Mouse (Mus musculus): Measurements from ENCODE around the gene Stxbp1. TPM values are rescaled to one million over a fixed set of nuclear protein-coding genes. Genes with fewer than 3 reads are reported as not detected.
A peak's percentile ranks its signal among the peaks of the same experiment; 100 is the strongest.

Gene Stxbp1
- polyA plus RNA-seq, 1 experiment = 182 TPM

DNA sequence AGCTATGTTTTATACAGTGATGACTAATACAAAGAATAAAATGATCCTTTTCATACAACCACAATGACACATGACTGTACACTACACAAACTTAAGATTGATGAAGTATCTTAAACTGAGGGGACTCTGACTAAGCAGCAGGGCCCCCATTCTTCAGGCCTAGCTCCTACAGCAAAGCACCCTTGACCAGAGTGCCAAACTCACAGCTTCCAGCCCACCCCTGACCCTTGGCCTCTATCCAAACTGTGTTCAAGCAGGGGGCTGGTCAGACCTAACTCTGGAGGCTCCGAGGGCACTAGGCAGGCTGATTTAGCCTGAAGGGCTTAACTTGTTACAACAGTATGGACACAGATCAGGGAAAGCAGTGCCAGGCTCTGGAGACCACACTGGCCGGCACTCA, 58.5 kb downstream of the Stxbp1 start:
- Histone ChIP-seq H3K4me3 (ENCODE audit: insufficient read depth, low read depth, low read length) (no peak overlapping the region), H3K27ac (ENCODE audit: insufficient read depth, low read depth, low read length) (no peak overlapping the region), H3K4me1 (ENCODE audit: control insufficient read depth, insufficient read depth, low read length) (peaks cover 16% of the 10 kb centered on the region)
- TF ChIP-seq CTCF (IDR thresholded peaks at IDR 0.05; ENCODE audit: insufficient read depth, low read depth, low read length) (no peak), POLR2A (IDR thresholded peaks at IDR 0.05; ENCODE audit: insufficient read depth, low read depth, low read length) (no peak)
- 52% methylated on average over 2 of the region's 2 CpGs for WGBS

DNA sequence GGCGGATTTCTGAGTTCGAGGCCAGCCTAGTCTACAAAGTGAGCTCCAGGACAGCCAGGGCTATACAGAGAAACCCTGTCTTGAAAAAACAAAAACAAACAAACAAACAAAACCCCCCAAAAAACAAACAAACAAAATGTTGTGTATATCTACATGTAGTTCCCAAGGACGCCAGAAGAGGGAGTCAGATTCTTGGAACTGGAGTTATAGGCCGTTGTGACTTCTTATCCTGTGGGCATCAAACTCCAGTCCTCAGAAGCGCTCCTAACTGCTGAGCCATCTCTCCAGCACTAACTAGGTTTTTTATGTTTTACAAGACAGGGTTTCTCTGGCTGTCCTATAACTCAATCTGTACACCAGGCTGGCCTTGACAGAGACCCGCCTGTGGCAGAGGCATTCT, 59.9 kb downstream of the Stxbp1 start:
- no peak overlapping the region for H3K4me3 ChIP-seq (ENCODE audit: insufficient read depth, low read depth, low read length)
- 57% methylated on average over 6 of the region's 6 CpGs for WGBS
- TF ChIP-seq CTCF (IDR thresholded peaks at IDR 0.05; ENCODE audit: insufficient read depth, low read depth, low read length) = no peak
- TF ChIP-seq POLR2A (IDR thresholded peaks at IDR 0.05; ENCODE audit: insufficient read depth, low read depth, low read length) = no peak

DNA sequence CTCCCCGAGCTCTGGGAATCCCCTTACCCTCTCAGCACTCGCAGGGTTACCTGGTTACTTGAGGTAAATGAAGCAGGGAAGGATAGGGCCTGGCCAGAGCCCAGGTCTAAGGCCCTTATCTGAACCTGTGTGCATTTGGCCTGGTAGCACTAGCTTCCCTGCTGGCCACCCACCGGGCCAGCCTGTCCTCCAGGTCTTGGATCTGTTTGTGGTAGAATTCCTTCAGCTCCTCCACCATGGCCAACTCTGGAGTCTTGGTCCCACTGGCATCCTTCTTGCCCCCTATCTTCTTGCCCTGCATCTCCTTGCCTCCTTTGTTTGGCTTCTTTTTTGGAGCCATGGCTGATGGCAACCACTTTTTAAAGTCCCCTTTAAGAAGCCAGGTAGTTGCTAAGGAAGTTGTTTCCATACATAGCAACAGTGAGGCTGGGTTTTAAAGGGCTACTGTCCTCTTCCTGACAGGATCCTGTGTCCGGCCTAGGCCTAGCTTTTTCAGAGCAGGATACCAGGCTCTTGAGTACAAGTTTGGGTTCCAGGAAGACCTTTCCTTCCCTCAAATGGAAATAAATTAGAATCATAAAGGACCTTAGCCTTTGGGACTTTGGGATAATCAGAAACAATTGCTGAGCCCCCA, 62.9 kb downstream of the Stxbp1 start, which contains the start of gene Cfap157:
Cfap157 (minus strand) TSS at position 381 of the 634 bp plus-strand sequence.
- Histone ChIP-seq H3K4me1 (ENCODE audit: control insufficient read depth, insufficient read depth, low read length) (peaks cover 16% of the 10 kb centered on the region), H3K4me3 (ENCODE audit: insufficient read depth, low read depth, low read length) (no peak within 1 kb of the TSS), H3K27ac (ENCODE audit: insufficient read depth, low read depth, low read length) (no peak within 1 kb of the TSS)
- 66% methylated on average over 4 of the region's 4 CpGs for WGBS
- TF ChIP-seq POLR2A (IDR thresholded peaks at IDR 0.05; ENCODE audit: insufficient read depth, low read depth, low read length) (no peak), CTCF (IDR thresholded peaks at IDR 0.05; ENCODE audit: insufficient read depth, low read depth, low read length) (no peak)

More for the DNA sequence above, 59.9 kb downstream of the Stxbp1 start:
- H3K4me1 ChIP-seq (ENCODE audit: control insufficient read depth, insufficient read depth, low read length) = peaks cover 16% of the 10 kb centered on the region
- H3K27ac ChIP-seq (ENCODE audit: insufficient read depth, low read depth, low read length) = no peak overlapping the region

DNA sequence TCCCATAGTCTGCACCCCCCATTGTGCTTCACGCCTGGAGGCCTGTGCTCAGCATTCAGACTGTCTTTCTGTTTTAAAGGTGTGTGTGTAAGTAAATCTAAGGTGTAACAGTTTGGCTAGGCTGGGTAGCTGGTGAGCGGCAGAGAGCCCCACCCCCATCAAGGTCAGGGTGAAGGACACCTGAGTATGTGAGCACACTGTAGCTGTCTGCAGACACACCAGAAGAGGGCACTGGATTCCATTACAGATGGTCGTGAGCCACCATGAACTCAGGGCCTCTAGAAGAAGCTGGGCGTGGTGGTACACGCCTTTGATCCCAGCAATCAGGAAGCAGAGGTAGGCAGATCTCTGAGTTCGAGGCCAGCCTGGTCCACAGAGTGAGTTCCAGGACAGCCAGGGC, 65.3 kb downstream of the Stxbp1 start:
- no peak overlapping the region for H3K27ac ChIP-seq (ENCODE audit: insufficient read depth, low read depth, low read length)
- H3K4me3 ChIP-seq (ENCODE audit: insufficient read depth, low read depth, low read length) = no peak overlapping the region
- H3K4me1 ChIP-seq (ENCODE audit: control insufficient read depth, insufficient read depth, low read length) = peaks cover 17% of the 10 kb centered on the region
- TF ChIP-seq CTCF (IDR thresholded peaks at IDR 0.05; ENCODE audit: insufficient read depth, low read depth, low read length) (no peak), POLR2A (IDR thresholded peaks at IDR 0.05; ENCODE audit: insufficient read depth, low read depth, low read length) (no peak)
- WGBS = 83% methylated on average over 6 of the region's 6 CpGs

DNA sequence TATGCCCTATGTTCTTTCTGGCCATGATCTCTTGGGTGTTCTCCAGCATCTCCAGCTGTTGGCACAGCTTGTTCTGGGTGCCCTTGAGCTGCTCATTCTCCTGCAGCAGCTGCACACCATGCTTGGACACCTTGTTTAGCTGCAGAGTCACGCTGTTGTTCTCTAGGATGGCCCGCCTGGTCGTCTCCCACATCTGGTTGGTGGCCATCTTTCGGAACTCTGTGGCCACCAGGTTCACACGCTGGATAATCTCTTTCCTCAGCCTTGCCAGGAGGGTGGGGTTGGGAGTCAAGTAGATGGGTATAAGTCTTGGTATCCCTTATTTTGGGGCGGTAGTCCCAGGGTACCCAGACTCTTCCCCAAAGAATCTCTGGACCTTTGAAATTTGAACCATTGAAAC, 67.3 kb downstream of the Stxbp1 start:
- Histone ChIP-seq H3K4me1 (ENCODE audit: control insufficient read depth, insufficient read depth, low read length) (peaks cover 23% of the 10 kb centered on the region), H3K27ac (ENCODE audit: insufficient read depth, low read depth, low read length) (no peak overlapping the region), H3K4me3 (ENCODE audit: insufficient read depth, low read depth, low read length) (no peak overlapping the region)
- WGBS = 94% methylated on average over 6 of the region's 6 CpGs
- TF ChIP-seq POLR2A (IDR thresholded peaks at IDR 0.05; ENCODE audit: insufficient read depth, low read depth, low read length) = no peak

DNA sequence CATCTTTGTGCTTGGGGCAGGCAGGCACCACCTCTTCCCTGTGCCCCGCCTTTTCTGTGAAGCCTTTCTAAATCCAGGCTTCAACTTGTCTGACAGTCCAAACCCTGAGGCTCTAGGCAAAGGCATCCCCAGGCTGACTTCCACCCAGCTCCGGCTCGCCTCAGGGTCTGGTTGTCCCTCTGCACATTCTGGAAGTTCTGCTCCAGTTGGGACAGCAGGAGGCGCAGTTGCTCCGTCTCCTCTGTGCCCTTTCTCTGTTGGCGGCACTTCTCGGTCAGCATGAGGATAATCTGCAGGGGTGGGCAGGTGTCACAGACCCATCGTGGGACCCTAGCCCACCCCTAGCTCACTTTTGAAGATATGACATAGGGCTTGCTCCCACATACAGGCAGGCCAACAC, 67.9 kb downstream of the Stxbp1 start:
- Histone ChIP-seq H3K4me3 (ENCODE audit: insufficient read depth, low read depth, low read length) (no peak overlapping the region), H3K27ac (ENCODE audit: insufficient read depth, low read depth, low read length) (no peak overlapping the region), H3K4me1 (ENCODE audit: control insufficient read depth, insufficient read depth, low read length) (peaks cover 23% of the 10 kb centered on the region)
- 14% methylated on average over 8 of the region's 8 CpGs for WGBS
- TF ChIP-seq POLR2A (IDR thresholded peaks at IDR 0.05; ENCODE audit: insufficient read depth, low read depth, low read length) (no peak), CTCF (IDR thresholded peaks at IDR 0.05; ENCODE audit: insufficient read depth, low read depth, low read length) (peak; percentile 68)

DNA sequence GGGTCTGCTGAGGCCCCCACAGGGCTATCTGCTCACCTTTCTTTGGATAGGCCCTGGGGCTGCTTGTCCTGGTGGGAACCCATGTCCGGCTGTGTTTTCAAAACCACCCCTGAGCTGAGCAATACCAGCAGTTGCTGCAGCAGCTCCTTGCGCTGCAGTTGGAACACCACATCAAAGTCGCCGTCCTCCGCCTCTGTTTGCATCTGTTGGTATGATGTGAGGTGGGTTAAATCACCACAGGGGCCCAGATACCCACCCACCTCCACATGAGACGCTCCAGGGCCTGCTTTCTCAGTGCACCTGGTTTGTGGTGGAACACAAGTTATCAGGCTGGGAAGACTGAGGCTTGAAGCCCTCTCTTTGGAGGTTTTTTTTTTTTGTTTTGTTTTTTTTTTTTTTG, 69.0 kb downstream of the Stxbp1 start:
- H3K4me1 ChIP-seq (ENCODE audit: control insufficient read depth, insufficient read depth, low read length) = peaks cover 19% of the 10 kb centered on the region
- 93% methylated on average over 6 of the region's 6 CpGs for WGBS
- H3K27ac ChIP-seq (ENCODE audit: insufficient read depth, low read depth, low read length) = no peak overlapping the region
- no peak for TF ChIP-seq POLR2A (IDR thresholded peaks at IDR 0.05; ENCODE audit: insufficient read depth, low read depth, low read length)
- TF ChIP-seq CTCF (IDR thresholded peaks at IDR 0.05; ENCODE audit: insufficient read depth, low read depth, low read length) = no peak
- H3K4me3 ChIP-seq (ENCODE audit: insufficient read depth, low read depth, low read length) = no peak overlapping the region

DNA sequence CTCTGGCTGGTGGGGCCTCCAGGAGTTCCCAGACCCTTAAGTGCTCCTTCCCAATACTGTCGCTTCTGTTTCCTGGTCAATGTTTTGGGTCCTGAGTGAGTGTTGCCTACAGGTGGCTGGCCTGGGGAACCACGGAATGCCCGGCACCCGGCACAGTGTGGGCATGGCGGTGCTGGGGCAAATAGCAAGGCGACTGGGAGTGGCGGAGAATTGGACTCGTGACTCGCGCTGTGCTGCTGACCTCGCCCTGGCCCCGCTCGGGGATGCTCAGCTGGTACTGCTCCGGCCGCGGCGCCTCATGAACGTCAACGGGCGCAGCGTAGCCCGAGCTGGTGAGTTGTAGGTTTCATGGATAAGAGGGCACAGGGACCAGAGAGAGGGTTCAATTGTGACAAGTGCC, 70.9 kb downstream of the Stxbp1 start:
- 18% methylated on average over 22 of the region's 22 CpGs for WGBS
- Histone ChIP-seq H3K4me1 (ENCODE audit: control insufficient read depth, insufficient read depth, low read length) (peaks cover 19% of the 10 kb centered on the region), H3K27ac (ENCODE audit: insufficient read depth, low read depth, low read length) (no peak overlapping the region), H3K4me3 (ENCODE audit: insufficient read depth, low read depth, low read length) (peak overlapping the region; percentile 84)
- TF ChIP-seq POLR2A (IDR thresholded peaks at IDR 0.05; ENCODE audit: insufficient read depth, low read depth, low read length) (no peak), CTCF (IDR thresholded peaks at IDR 0.05; ENCODE audit: insufficient read depth, low read depth, low read length) (no peak)

DNA sequence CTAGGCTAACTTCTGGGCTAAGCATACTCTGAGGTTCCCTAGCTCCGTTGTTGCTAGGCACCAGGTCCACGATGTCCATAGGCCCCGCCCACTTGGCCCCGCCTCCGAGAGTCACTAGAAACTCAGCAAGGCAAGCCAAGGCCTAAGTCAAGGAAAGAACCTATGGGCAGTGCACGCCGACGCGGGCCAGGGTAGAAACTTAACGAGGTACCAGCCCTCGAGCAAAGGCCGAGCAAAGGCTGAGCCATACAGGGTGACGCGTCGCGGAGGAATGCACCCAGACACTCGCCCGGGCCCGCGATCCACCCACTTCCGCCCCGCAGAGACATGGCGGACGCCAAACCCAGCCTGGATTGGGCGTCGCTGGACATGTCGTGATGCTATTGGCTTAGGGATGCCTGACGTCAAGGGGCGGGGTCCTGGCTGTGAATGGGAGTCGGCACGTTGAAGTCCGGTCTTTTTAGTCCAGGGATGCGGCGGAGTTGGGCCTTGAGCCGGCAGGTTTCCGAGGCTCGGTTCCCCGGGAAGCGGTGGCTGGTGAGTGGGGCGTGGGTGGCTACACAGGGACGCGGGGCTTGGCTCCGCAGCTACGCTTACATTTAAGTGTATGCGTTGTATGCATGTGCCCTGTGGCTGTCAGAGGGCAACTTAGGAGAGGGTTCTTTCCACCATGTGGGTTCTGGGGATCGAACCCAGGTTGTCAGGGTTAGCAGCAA, 71.5 kb downstream of the Stxbp1 start, which contains the start of the genes Ttc16 and Ptrh1:
Ttc16 (minus strand) TSS at position 275 of the 716 bp plus-strand sequence.
Ptrh1 (plus strand) TSS at position 428 of the 716 bp plus-strand sequence.
- TF ChIP-seq CTCF (IDR thresholded peaks at IDR 0.05; ENCODE audit: insufficient read depth, low read depth, low read length) (no peak), POLR2A (IDR thresholded peaks at IDR 0.05; ENCODE audit: insufficient read depth, low read depth, low read length) (no peak)
- Histone ChIP-seq H3K27ac (ENCODE audit: insufficient read depth, low read depth, low read length) (peak within 1 kb of the TSS; percentile 70; the same call in 1 of the 2 replicates), H3K4me1 (ENCODE audit: control insufficient read depth, insufficient read depth, low read length) (peaks cover 19% of the 10 kb centered on the region), H3K4me3 (ENCODE audit: insufficient read depth, low read depth, low read length) (peak within 1 kb of the TSS; percentile 84)
- WGBS = under 1% methylated on average over 46 of the region's 46 CpGs
